Comparison of ENCODE assay signal across 8 mouse cellular contexts in the genomic region with DNA sequence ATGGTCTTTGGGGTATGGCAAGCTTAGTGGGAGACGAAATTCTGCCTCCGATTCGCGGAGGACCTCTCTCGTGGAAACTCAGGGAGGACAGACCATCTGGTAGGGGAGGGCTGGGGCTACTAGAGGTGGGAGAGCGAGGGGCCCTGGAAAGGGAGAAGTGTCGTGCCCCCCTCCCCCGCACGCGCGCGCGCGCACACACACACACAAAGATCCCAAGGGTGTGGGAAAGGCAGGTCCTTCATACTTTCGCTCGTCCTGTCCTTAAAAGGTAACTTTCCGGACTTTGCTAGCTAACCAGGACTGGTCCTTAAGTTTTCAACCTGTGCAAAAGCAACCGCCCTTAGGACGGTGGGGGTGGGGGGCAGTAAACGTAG.
DNase-seq lines count a peak whose midpoint lies in the region; ATAC-seq and TF ChIP-seq lines count a peak whose summit lies in the region.

No protein-coding gene starts in this region.

- no peaks in the 10 kb centered on the region for H3K9me3 ChIP-seq in intestine, postnatal 0 days (ENCODE audit: control insufficient read depth)
- H3K9me3 ChIP-seq in midbrain, postnatal 0 days (ENCODE audit: low read length): no peaks in the 10 kb centered on the region

- no peak for TF ChIP-seq POLR2A in cerebellum, adult 2 months (IDR thresholded peaks at IDR 0.05; ENCODE audit: borderline replicate concordance, insufficient read depth, low read length)

- no peak for ATAC-seq in intestine, postnatal 0 days
- ATAC-seq in midbrain, postnatal 0 days (ENCODE audit: low FRiP score): no peak

- TF ChIP-seq CTCF in cerebellum, adult 2 months (IDR thresholded peaks at IDR 0.05; ENCODE audit: borderline replicate concordance, insufficient read depth, low read depth, low read length): no peak
- no peak for TF ChIP-seq CTCF in intestine, postnatal 0 days (IDR thresholded peaks at IDR 0.05; ENCODE audit: low read depth)
- no peak for TF ChIP-seq CTCF in midbrain, postnatal 0 days (IDR thresholded peaks at IDR 0.05)

- H3K4me3 ChIP-seq in cerebellum, adult 2 months (replicated peaks; ENCODE audit: insufficient read depth, low read depth, low read length): peak overlapping the region; percentile 48
- peak overlapping the region; percentile 66 for H3K4me3 ChIP-seq in intestine, postnatal 0 days (ENCODE audit: low read depth, low read length)
- H3K4me3 ChIP-seq in midbrain, postnatal 0 days (ENCODE audit: low read depth, low read length): peak overlapping the region; percentile 53

- H3K4me2 ChIP-seq in intestine, postnatal 0 days (replicated peaks; ENCODE audit: low read depth): peak overlapping the region; percentile 99
- peak overlapping the region; percentile 99 for H3K4me2 ChIP-seq in midbrain, postnatal 0 days (ENCODE audit: low read depth, low read length, poor library complexity, severe bottlenecking)

- H3K36me3 ChIP-seq in intestine, postnatal 0 days (ENCODE audit: control insufficient read depth, insufficient read depth): no peaks in the 10 kb centered on the region
- no peaks in the 10 kb centered on the region for H3K36me3 ChIP-seq in midbrain, postnatal 0 days (ENCODE audit: insufficient read depth, low read length)

- peak overlapping the region; percentile 40; the same call in 1 of the 2 replicates for H3K9ac ChIP-seq in intestine, postnatal 0 days (ENCODE audit: low read depth, low read length)
- no peak overlapping the region for H3K9ac ChIP-seq in midbrain, postnatal 0 days (replicated peaks; ENCODE audit: low read length, poor library complexity, severe bottlenecking)

- no peak overlapping the region for H3K27ac ChIP-seq in cerebellum, adult 2 months (ENCODE audit: insufficient read depth, low read length)
- no peak overlapping the region for H3K27ac ChIP-seq in intestine, postnatal 0 days (ENCODE audit: low read depth, low read length)
- no peak overlapping the region for H3K27ac ChIP-seq in midbrain, postnatal 0 days (ENCODE audit: low read depth, low read length)

- no peaks in the 10 kb centered on the region for H3K4me1 ChIP-seq in cerebellum, adult 2 months (ENCODE audit: control insufficient read depth, insufficient read depth, low read length)
- H3K4me1 ChIP-seq in intestine, postnatal 0 days (replicated peaks; ENCODE audit: control insufficient read depth, insufficient read depth, low read length): no peaks in the 10 kb centered on the region
- no peaks in the 10 kb centered on the region for H3K4me1 ChIP-seq in midbrain, postnatal 0 days (ENCODE audit: insufficient read depth, low read length)

- DNase-seq in cerebellum, adult 2 months: no peak
- DNase-seq in cerebellum, postnatal 36 days: no peak
- DNase-seq in thymus, postnatal 25 days: peak; percentile 47
- DNase-seq in thymus, postnatal 14 days: no peak
- DNase-seq in midbrain, postnatal 0 days (ENCODE audit: low spot score): no peak
- no peak for DNase-seq in frontal cortex, postnatal 36 days (ENCODE audit: low spot score in 2 of 2)
- no peak for DNase-seq in adrenal gland, adult 18-20 months (ENCODE audit: low spot score in 2 of 2)

- H3K27me3 ChIP-seq in cerebellum, adult 2 months (ENCODE audit: control insufficient read depth, insufficient read depth, low read length): peaks cover 1% of the 10 kb centered on the region; the same call in 1 of the 2 replicates
- H3K27me3 ChIP-seq in intestine, postnatal 0 days (replicated peaks; ENCODE audit: control insufficient read depth, insufficient read depth, low read length): peaks cover 30% of the 10 kb centered on the region
- H3K27me3 ChIP-seq in midbrain, postnatal 0 days (ENCODE audit: insufficient read depth, low read length): peaks cover 19% of the 10 kb centered on the region

- WGBS in cerebellum, adult 2 months: under 1% methylated on average over 20 of the region's 20 CpGs
- under 1% methylated on average over 20 of the region's 20 CpGs for WGBS in intestine, postnatal 0 days
- WGBS in midbrain, postnatal 0 days: under 1% methylated on average over 18 of the region's 20 CpGs
